Mouse (Mus musculus): ENCODE measurements around the gene Pde4d. TPM values are rescaled to one million over a fixed set of nuclear protein-coding genes. Genes with fewer than 3 reads are reported as not detected.
A peak's percentile ranks its signal among the peaks of the same experiment; 100 is the strongest.

Pde4d gene
- polyA plus RNA-seq, 1 experiment from 2014 or later, result 12.9 TPM

- ATAC-seq (ENCODE audit: low read depth), result peak; percentile 51
- Histone ChIP-seq H3K4me3 (ENCODE audit: low read depth, low read length) (no peak overlapping the region), H3K9me3 (replicated peaks; ENCODE audit: control insufficient read depth, low read length) (no peaks in the 10 kb centered on the region), H3K9ac (ENCODE audit: low read depth, low read length) (no peak overlapping the region), H3K36me3 (ENCODE audit: control insufficient read depth, insufficient read depth) (no peaks in the 10 kb centered on the region), H3K27ac (ENCODE audit: low read length) (no peak overlapping the region), H3K4me2 (ENCODE audit: low read depth, low read length) (no peak overlapping the region), H3K4me1 (ENCODE audit: control insufficient read depth, low read depth, low read length) (no peaks in the 10 kb centered on the region), H3K27me3 (ENCODE audit: control insufficient read depth, insufficient read depth, low read depth, low read length) (no peaks in the 10 kb centered on the region)
- 79% methylated on average over 6 of the region's 6 CpGs for WGBS (ENCODE audit: insufficient replicate concordance)
Measured at GRCm38 (mm10) chr13:109722237-109723119, 1272.7 kb downstream of the Pde4d start.

GRCm38 (mm10) chr13:109727346-109727745 is 1277.6 kb downstream of the Pde4d start:
- Histone ChIP-seq H3K36me3 (ENCODE audit: control insufficient read depth, insufficient read depth) (no peaks in the 10 kb centered on the region), H3K4me2 (ENCODE audit: low read depth, low read length) (no peak overlapping the region), H3K27ac (ENCODE audit: low read length) (no peak overlapping the region), H3K4me3 (ENCODE audit: low read depth, low read length) (no peak overlapping the region), H3K4me1 (ENCODE audit: control insufficient read depth, low read depth, low read length) (no peaks in the 10 kb centered on the region), H3K27me3 (ENCODE audit: control insufficient read depth, insufficient read depth, low read depth, low read length) (no peaks in the 10 kb centered on the region), H3K9me3 (replicated peaks; ENCODE audit: control insufficient read depth, low read length) (no peaks in the 10 kb centered on the region), H3K9ac (ENCODE audit: low read depth, low read length) (no peak overlapping the region)
- WGBS (ENCODE audit: insufficient replicate concordance), result 75% methylated on average over 5 of the region's 5 CpGs
- no peak for ATAC-seq (ENCODE audit: low read depth)

- no peak overlapping the region for H3K4me2 ChIP-seq (ENCODE audit: low read depth, low read length)
- no peaks in the 10 kb centered on the region for H3K4me1 ChIP-seq (ENCODE audit: control insufficient read depth, low read depth, low read length)
- H3K27me3 ChIP-seq (ENCODE audit: control insufficient read depth, insufficient read depth, low read depth, low read length), result no peaks in the 10 kb centered on the region
- H3K9ac ChIP-seq (ENCODE audit: low read depth, low read length), result no peak overlapping the region
- no peaks in the 10 kb centered on the region for H3K36me3 ChIP-seq (ENCODE audit: control insufficient read depth, insufficient read depth)
- H3K4me3 ChIP-seq (ENCODE audit: low read depth, low read length), result no peak overlapping the region
- no peak overlapping the region for H3K27ac ChIP-seq (ENCODE audit: low read length)
- no peak for ATAC-seq (ENCODE audit: low read depth)
- WGBS (ENCODE audit: insufficient replicate concordance), result 81% methylated on average over 4 of the region's 4 CpGs
- no peaks in the 10 kb centered on the region for H3K9me3 ChIP-seq (replicated peaks; ENCODE audit: control insufficient read depth, low read length)
Measured at GRCm38 (mm10) chr13:109729612-109730011, 1279.9 kb downstream of the Pde4d start.

GRCm38 (mm10) chr13:109732655-109733376 is 1283.1 kb downstream of the Pde4d start:
- Histone ChIP-seq H3K9me3 (replicated peaks; ENCODE audit: control insufficient read depth, low read length) (no peaks in the 10 kb centered on the region), H3K36me3 (ENCODE audit: control insufficient read depth, insufficient read depth) (no peaks in the 10 kb centered on the region), H3K4me3 (ENCODE audit: low read depth, low read length) (no peak overlapping the region), H3K27ac (ENCODE audit: low read length) (no peak overlapping the region), H3K4me2 (ENCODE audit: low read depth, low read length) (no peak overlapping the region), H3K9ac (ENCODE audit: low read depth, low read length) (no peak overlapping the region), H3K4me1 (ENCODE audit: control insufficient read depth, low read depth, low read length) (no peaks in the 10 kb centered on the region), H3K27me3 (ENCODE audit: control insufficient read depth, insufficient read depth, low read depth, low read length) (no peaks in the 10 kb centered on the region)
- 78% methylated on average over 5 of the region's 5 CpGs for WGBS (ENCODE audit: insufficient replicate concordance)
- ATAC-seq (ENCODE audit: low read depth), result no peak

- H3K4me1 ChIP-seq (ENCODE audit: control insufficient read depth, low read depth, low read length), result no peaks in the 10 kb centered on the region
- WGBS (ENCODE audit: insufficient replicate concordance), result 37% methylated on average over 8 of the region's 8 CpGs
- no peak overlapping the region for H3K4me3 ChIP-seq (ENCODE audit: low read depth, low read length)
- no peaks in the 10 kb centered on the region for H3K9me3 ChIP-seq (replicated peaks; ENCODE audit: control insufficient read depth, low read length)
- H3K36me3 ChIP-seq (ENCODE audit: control insufficient read depth, insufficient read depth), result no peaks in the 10 kb centered on the region
- no peaks in the 10 kb centered on the region for H3K27me3 ChIP-seq (ENCODE audit: control insufficient read depth, insufficient read depth, low read depth, low read length)
- no peak overlapping the region for H3K4me2 ChIP-seq (ENCODE audit: low read depth, low read length)
- H3K9ac ChIP-seq (ENCODE audit: low read depth, low read length), result no peak overlapping the region
- no peak for ATAC-seq (ENCODE audit: low read depth)
- no peak overlapping the region for H3K27ac ChIP-seq (ENCODE audit: low read length)
Measured at GRCm38 (mm10) chr13:109736290-109737078, 1286.7 kb downstream of the Pde4d start.

- Histone ChIP-seq H3K27me3 (ENCODE audit: control insufficient read depth, insufficient read depth, low read depth, low read length) (no peaks in the 10 kb centered on the region), H3K9me3 (replicated peaks; ENCODE audit: control insufficient read depth, low read length) (no peaks in the 10 kb centered on the region), H3K4me2 (ENCODE audit: low read depth, low read length) (no peak overlapping the region), H3K9ac (ENCODE audit: low read depth, low read length) (no peak overlapping the region), H3K36me3 (ENCODE audit: control insufficient read depth, insufficient read depth) (peaks cover 8% of the 10 kb centered on the region), H3K4me1 (ENCODE audit: control insufficient read depth, low read depth, low read length) (no peaks in the 10 kb centered on the region), H3K4me3 (ENCODE audit: low read depth, low read length) (no peak overlapping the region), H3K27ac (ENCODE audit: low read length) (no peak overlapping the region)
- ATAC-seq (ENCODE audit: low read depth), result no peak
Measured at GRCm38 (mm10) chr13:109746492-109746891, 1296.7 kb downstream of the Pde4d start.

- no peaks in the 10 kb centered on the region for H3K9me3 ChIP-seq (replicated peaks; ENCODE audit: control insufficient read depth, low read length)
- ATAC-seq (ENCODE audit: low read depth), result no peak
- H3K36me3 ChIP-seq (ENCODE audit: control insufficient read depth, insufficient read depth), result no peaks in the 10 kb centered on the region
- H3K4me2 ChIP-seq (ENCODE audit: low read depth, low read length), result no peak overlapping the region
- no peak overlapping the region for H3K4me3 ChIP-seq (ENCODE audit: low read depth, low read length)
- no peaks in the 10 kb centered on the region for H3K27me3 ChIP-seq (ENCODE audit: control insufficient read depth, insufficient read depth, low read depth, low read length)
- no peaks in the 10 kb centered on the region for H3K4me1 ChIP-seq (ENCODE audit: control insufficient read depth, low read depth, low read length)
- no peak overlapping the region for H3K27ac ChIP-seq (ENCODE audit: low read length)
- WGBS (ENCODE audit: insufficient replicate concordance), result 74% methylated on average over 8 of the region's 8 CpGs
- no peak overlapping the region for H3K9ac ChIP-seq (ENCODE audit: low read depth, low read length)
Measured at GRCm38 (mm10) chr13:109752236-109752863, 1302.6 kb downstream of the Pde4d start.

- peaks cover 5% of the 10 kb centered on the region; the same call in 1 of the 2 replicates for H3K36me3 ChIP-seq (ENCODE audit: control insufficient read depth, insufficient read depth)
- H3K4me1 ChIP-seq (ENCODE audit: control insufficient read depth, low read depth, low read length), result no peaks in the 10 kb centered on the region
- 87% methylated on average over 5 of the region's 5 CpGs for WGBS (ENCODE audit: insufficient replicate concordance)
- no peaks in the 10 kb centered on the region for H3K27me3 ChIP-seq (ENCODE audit: control insufficient read depth, insufficient read depth, low read depth, low read length)
- H3K27ac ChIP-seq (ENCODE audit: low read length), result no peak overlapping the region
- H3K4me2 ChIP-seq (ENCODE audit: low read depth, low read length), result no peak overlapping the region
- H3K9ac ChIP-seq (ENCODE audit: low read depth, low read length), result no peak overlapping the region
- H3K9me3 ChIP-seq (replicated peaks; ENCODE audit: control insufficient read depth, low read length), result no peaks in the 10 kb centered on the region
- ATAC-seq (ENCODE audit: low read depth), result no peak
- no peak overlapping the region for H3K4me3 ChIP-seq (ENCODE audit: low read depth, low read length)
Measured at GRCm38 (mm10) chr13:109756854-109757253, 1307.1 kb downstream of the Pde4d start.
